Mouse (Mus musculus): ENCODE results near the gene Ptger3. TPM values are rescaled to one million over a fixed set of nuclear protein-coding genes. Genes with fewer than 3 reads are reported as not detected.
A peak's percentile ranks its signal among the peaks of the same experiment; 100 is the strongest.

Ptger3 gene
- polyA plus RNA-seq, 1 experiment from 2014 or later: 3.5 TPM

DNA sequence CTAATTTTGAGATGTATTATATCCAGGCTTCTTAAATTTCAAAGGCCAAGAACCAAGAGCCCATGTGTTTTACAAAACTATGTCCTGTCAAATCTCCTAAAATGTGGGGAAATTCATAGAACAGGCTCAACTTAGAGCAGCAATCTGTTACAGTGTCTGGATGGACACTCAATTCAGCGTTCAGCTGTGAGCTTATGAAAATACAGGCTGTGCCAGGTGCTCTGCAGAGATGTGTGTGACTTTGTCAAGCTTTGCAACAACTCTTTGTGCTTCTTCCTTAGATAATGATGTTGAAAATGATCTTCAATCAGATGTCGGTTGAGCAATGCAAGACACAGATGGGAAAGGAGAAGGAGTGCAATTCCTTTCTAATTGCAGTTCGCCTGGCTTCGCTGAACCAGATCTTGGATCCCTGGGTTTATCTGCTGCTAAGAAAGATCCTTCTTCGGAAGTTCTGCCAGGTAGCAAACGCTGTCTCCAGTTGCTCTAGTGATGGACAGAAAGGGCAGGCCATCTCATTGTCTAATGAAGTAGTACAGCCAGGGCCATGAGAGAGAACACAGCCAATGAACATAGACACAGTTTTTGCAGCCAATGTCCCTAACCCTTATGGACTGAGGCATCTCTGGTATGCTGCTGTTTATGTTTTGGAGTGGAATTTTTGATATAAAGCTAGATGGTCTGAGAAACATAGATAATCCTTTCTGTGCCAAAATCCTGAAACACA lies 38.2 kb downstream of the Ptger3 start:
- no peaks in the 10 kb centered on the region for H3K4me1 ChIP-seq
- no peaks in the 10 kb centered on the region for H3K36me3 ChIP-seq
- no peak overlapping the region for H3K9ac ChIP-seq
- no peaks in the 10 kb centered on the region for H3K9me3 ChIP-seq
- 84% methylated on average over 6 of the region's 6 CpGs for WGBS
- no peak overlapping the region for H3K27ac ChIP-seq
- ATAC-seq (ENCODE audit: low FRiP score, low read depth): no peak
- H3K27me3 ChIP-seq: no peaks in the 10 kb centered on the region
- H3K4me3 ChIP-seq: no peak overlapping the region
- no peak overlapping the region for H3K4me2 ChIP-seq (replicated peaks)

DNA sequence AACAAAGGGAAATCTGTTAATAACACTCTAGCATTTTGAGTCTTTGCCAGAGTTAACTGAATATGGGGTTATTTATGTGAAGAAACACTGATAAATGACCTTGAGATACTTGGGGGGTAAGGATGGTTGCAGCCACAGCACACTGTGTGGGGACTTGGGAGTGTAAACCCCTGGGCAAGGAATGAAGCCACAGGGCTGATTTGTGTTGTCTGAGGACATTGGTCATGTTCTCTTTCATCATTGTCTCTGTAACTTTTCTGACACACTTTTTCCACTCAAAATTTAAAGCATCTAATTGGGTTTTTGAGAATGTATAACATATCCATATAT lies 38.7 kb downstream of the Ptger3 start:
- Histone ChIP-seq H3K4me3 (no peak overlapping the region), H3K27ac (no peak overlapping the region), H3K36me3 (no peaks in the 10 kb centered on the region), H3K9ac (no peak overlapping the region), H3K4me2 (replicated peaks) (no peak overlapping the region), H3K9me3 (no peaks in the 10 kb centered on the region), H3K27me3 (no peaks in the 10 kb centered on the region), H3K4me1 (no peaks in the 10 kb centered on the region)
- ATAC-seq (ENCODE audit: low FRiP score, low read depth): no peak

DNA sequence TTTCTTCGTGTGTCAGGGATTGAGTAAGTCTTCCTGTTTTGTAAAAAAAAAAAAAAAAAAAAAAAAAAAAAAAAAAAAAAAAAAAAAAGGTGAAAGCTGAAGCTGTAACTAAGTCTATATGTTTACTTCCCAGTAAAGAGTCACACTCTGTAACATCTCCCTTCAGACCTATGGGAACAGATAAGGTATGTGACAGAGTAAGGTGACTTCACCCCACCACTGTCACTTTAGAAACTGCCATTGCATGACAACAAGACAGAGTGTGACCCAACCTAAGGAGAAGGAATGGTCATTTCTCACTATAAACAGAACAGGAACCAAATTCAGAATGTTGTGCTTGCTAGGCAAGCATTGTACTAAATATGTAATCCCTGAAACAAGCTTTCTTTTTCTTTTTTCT lies 46.9 kb downstream of the Ptger3 start:
- peaks cover 3% of the 10 kb centered on the region; the same call in 1 of the 2 replicates for H3K27me3 ChIP-seq
- H3K4me2 ChIP-seq (replicated peaks): no peak overlapping the region
- ATAC-seq (ENCODE audit: low FRiP score, low read depth): no peak
- H3K9ac ChIP-seq: no peak overlapping the region
- H3K36me3 ChIP-seq: no peaks in the 10 kb centered on the region
- no peaks in the 10 kb centered on the region for H3K4me1 ChIP-seq
- no peak overlapping the region for H3K27ac ChIP-seq
- H3K4me3 ChIP-seq: no peak overlapping the region
- WGBS: 33% methylated on average over 1 of the region's 1 CpGs
- no peaks in the 10 kb centered on the region for H3K9me3 ChIP-seq

DNA sequence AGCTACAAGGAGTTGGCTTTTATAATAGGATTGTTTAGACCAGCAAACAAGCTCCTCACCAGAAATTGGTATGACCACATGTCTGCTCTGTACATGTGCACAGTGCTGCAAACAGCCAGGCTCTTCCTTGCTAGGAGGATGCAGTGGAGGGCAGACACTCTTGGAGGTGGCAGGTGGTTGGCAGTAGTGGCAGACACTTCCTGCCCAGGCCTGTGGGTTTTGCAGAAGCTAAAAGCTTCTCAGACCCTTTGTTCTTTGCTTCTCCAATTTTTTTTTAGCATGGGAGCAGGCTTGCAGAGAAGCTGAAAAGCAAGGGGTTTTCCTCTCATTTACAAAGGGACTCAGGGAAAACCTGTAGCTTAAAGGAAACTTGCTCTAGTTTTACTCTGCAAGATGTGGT lies 50.3 kb downstream of the Ptger3 start:
- ATAC-seq (ENCODE audit: low FRiP score, low read depth): no peak
- H3K36me3 ChIP-seq: no peaks in the 10 kb centered on the region

DNA sequence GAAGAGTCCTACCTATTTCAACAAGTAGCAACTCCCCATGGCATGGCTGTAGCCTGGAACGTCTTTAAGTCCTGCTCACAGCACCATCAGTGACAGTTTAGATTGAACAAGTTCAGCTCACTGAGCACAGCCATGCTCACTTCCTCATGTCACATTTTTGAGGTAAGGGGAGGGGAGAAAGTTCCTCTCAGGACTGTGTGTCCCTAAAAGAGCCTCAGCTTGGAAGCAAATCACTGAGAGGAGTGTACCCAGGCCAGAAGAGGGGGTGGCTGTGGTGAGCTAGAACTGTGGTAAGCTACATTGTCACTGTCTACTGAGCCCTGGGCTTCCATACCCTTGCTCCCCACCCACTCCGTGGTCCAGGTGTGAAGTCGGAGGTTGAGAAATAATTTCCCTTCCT lies 60.7 kb downstream of the Ptger3 start:
- Histone ChIP-seq H3K27me3 (no peaks in the 10 kb centered on the region), H3K4me3 (no peak overlapping the region), H3K27ac (no peak overlapping the region), H3K36me3 (no peaks in the 10 kb centered on the region), H3K9ac (no peak overlapping the region), H3K4me1 (no peaks in the 10 kb centered on the region), H3K4me2 (replicated peaks) (no peak overlapping the region), H3K9me3 (no peaks in the 10 kb centered on the region)
- 75% methylated on average over 3 of the region's 3 CpGs for WGBS
- ATAC-seq (ENCODE audit: low FRiP score, low read depth): no peak

More for the DNA sequence above, 50.3 kb downstream of the Ptger3 start:
- no peak overlapping the region for H3K4me3 ChIP-seq
- H3K4me2 ChIP-seq (replicated peaks): no peak overlapping the region
- no peak overlapping the region for H3K27ac ChIP-seq
- no peaks in the 10 kb centered on the region for H3K9me3 ChIP-seq
- peaks cover 3% of the 10 kb centered on the region; the same call in 1 of the 2 replicates for H3K27me3 ChIP-seq
- H3K4me1 ChIP-seq: no peaks in the 10 kb centered on the region
- H3K9ac ChIP-seq: no peak overlapping the region

DNA sequence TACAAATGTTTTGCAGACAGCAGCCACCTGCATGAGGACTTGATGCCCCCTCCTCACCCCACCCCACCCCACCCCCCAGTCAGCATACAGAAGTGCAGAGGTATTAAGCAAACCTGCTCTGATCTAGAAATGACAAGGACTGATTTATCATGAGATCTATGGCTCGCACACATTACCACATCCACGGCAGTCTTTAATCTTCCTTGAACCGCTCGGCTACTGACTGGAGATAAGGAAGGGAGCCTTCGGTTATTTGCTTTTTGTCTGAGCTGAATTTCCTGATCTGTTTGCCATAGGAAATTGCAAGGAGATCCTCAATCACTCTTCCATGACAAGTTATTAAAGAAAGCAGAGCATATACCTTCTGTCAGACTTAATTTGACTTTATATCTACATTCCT lies 64.0 kb downstream of the Ptger3 start:
- Histone ChIP-seq H3K36me3 (no peaks in the 10 kb centered on the region), H3K9me3 (no peaks in the 10 kb centered on the region), H3K4me1 (no peaks in the 10 kb centered on the region), H3K4me2 (replicated peaks) (no peak overlapping the region), H3K27me3 (no peaks in the 10 kb centered on the region), H3K27ac (no peak overlapping the region), H3K4me3 (no peak overlapping the region), H3K9ac (no peak overlapping the region)
- ATAC-seq (ENCODE audit: low FRiP score, low read depth): no peak
- 78% methylated on average over 5 of the region's 5 CpGs for WGBS

DNA sequence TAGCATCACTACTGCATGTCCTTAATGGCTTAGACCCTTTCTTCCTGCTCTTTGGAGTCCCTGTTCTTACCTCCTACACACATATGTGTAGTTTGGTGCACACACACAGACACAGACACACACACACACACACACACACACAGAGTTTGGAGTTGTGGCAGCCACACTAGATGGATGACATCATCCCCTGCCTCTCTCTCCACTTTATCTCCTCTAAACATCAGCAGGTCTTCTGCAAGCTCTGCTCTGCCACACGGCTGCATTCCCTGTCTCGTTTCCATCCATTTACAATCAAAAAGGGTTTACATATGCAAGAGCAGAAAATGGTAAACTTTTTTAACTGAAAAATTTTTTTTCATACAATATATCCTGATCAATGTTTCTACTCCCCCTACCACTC lies 64.7 kb downstream of the Ptger3 start:
- Histone ChIP-seq H3K36me3 (no peaks in the 10 kb centered on the region), H3K27me3 (no peaks in the 10 kb centered on the region), H3K9ac (no peak overlapping the region), H3K4me2 (replicated peaks) (no peak overlapping the region), H3K4me3 (no peak overlapping the region), H3K9me3 (no peaks in the 10 kb centered on the region), H3K27ac (no peak overlapping the region), H3K4me1 (no peaks in the 10 kb centered on the region)
- ATAC-seq (ENCODE audit: low FRiP score, low read depth): no peak
- 65% methylated on average over 2 of the region's 2 CpGs for WGBS

DNA sequence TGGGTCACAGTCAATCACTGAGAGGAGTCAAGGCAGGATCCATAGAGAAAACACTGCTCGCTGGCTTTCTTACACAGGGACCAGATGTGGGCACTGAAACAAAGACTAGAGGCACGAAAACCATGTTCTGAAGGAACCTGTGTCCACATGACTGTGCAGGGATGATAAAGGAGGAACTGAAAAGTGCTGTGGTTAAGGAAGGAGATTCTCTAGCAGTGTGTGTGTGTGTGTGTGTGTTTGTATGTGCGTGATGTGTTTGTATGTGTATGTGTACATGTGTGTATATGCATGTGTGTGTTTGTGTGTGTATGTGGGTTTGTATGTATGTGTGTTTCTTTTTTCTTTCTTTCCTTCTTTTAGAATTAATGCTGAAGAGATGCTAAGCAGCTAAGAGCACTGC lies 67.7 kb downstream of the Ptger3 start:
- WGBS: 88% methylated on average over 3 of the region's 3 CpGs

DNA sequence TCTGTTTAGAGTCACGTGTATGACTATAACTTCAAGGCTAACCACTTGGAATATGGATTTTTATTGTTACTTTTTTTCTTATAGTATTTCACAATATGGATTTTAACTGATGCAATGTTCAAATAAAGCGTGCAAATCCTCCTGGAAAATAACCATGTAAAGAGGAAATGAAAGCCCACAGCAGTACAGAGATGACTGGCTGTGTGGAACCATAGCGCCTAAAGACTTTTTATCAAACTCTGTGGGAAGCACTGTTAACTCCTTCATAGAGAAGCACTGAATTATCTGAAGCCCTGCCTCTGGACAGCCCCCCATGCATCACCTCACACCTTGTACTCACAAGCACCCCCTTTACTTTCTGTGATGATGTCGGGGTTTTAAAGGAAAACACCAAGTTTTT lies 69.0 kb downstream of the Ptger3 start:
- no peaks in the 10 kb centered on the region for H3K27me3 ChIP-seq
- no peak overlapping the region for H3K4me3 ChIP-seq
- 77% methylated on average over 4 of the region's 4 CpGs for WGBS
- H3K4me1 ChIP-seq: no peaks in the 10 kb centered on the region
- no peak for ATAC-seq (ENCODE audit: low FRiP score, low read depth)
- H3K4me2 ChIP-seq (replicated peaks): no peak overlapping the region
- H3K27ac ChIP-seq: no peak overlapping the region
- H3K9me3 ChIP-seq: no peaks in the 10 kb centered on the region
- no peaks in the 10 kb centered on the region for H3K36me3 ChIP-seq
- no peak overlapping the region for H3K9ac ChIP-seq

More for the DNA sequence above, 67.7 kb downstream of the Ptger3 start:
- no peak overlapping the region for H3K4me3 ChIP-seq
- no peak overlapping the region for H3K9ac ChIP-seq
- no peaks in the 10 kb centered on the region for H3K27me3 ChIP-seq
- no peak overlapping the region for H3K4me2 ChIP-seq (replicated peaks)
- no peak overlapping the region for H3K27ac ChIP-seq
- ATAC-seq (ENCODE audit: low FRiP score, low read depth): no peak
- no peaks in the 10 kb centered on the region for H3K4me1 ChIP-seq
- no peaks in the 10 kb centered on the region for H3K9me3 ChIP-seq
- H3K36me3 ChIP-seq: no peaks in the 10 kb centered on the region

DNA sequence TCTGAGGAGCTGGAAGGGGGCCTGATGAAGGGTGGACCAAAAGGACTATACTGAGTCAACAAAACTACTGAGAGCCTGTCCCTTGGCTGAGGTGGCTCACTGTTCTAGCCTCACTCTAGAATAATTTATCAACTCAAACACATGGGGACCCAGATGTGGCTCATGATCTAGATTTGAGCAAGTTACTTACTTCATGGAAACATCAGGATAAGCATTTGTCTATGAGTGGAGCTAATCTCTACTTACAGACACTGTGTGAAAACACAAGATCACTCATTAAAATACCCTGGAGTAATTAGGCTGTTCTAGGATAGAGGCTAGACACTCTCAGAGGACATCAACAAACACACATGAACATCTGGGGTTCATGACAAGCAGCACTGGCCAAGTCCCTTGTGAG lies 70.2 kb downstream of the Ptger3 start:
- Histone ChIP-seq H3K27me3 (no peaks in the 10 kb centered on the region), H3K9me3 (no peaks in the 10 kb centered on the region), H3K27ac (no peak overlapping the region), H3K9ac (no peak overlapping the region), H3K4me1 (no peaks in the 10 kb centered on the region), H3K36me3 (no peaks in the 10 kb centered on the region), H3K4me2 (replicated peaks) (no peak overlapping the region), H3K4me3 (no peak overlapping the region)
- ATAC-seq (ENCODE audit: low FRiP score, low read depth): no peak

DNA sequence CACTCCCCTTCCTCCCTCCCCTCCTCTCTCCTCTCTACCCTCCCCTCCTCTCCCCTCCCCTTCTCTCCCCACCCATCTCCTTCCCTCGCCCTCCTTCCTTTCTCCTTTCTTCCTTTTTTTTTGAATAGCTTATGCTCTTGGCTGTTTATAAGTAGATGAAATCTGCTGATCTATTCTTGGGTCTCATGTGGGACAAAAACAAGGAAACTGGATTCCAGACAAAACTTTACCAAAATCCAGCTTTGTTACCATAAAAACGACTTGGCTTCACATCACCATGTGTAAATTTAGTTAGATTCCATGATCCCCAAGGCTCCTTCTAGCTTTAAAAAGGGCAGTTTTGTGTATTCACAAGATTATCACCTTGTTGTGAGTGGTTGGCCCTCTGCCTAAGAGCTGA lies 70.6 kb downstream of the Ptger3 start:
- no peak overlapping the region for H3K4me2 ChIP-seq (replicated peaks)
- no peak overlapping the region for H3K4me3 ChIP-seq
- H3K4me1 ChIP-seq: no peaks in the 10 kb centered on the region
- no peak for ATAC-seq (ENCODE audit: low FRiP score, low read depth)
- H3K9ac ChIP-seq: no peak overlapping the region
- 58% methylated on average over 2 of the region's 2 CpGs for WGBS
- no peak overlapping the region for H3K27ac ChIP-seq
- no peaks in the 10 kb centered on the region for H3K36me3 ChIP-seq
- no peaks in the 10 kb centered on the region for H3K9me3 ChIP-seq
- no peaks in the 10 kb centered on the region for H3K27me3 ChIP-seq

DNA sequence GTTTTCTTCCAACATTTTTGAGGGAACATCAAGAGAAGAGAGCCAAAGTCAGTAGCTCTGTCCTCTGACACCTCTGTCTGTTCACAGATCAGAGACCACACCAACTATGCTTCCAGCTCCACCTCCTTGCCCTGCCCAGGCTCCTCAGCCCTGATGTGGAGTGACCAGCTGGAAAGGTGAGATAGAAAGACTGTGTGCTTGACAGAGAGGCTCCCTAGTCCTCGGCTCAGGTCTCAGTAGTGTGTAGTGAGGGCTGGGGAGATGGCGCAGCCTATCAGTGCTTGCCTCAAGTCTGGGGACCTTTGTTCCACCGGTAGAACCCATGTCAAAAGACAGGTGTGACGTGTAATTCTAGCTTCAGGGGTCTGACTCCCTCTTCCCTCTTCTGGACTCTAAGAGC lies 74.9 kb downstream of the Ptger3 start:
- no peak overlapping the region for H3K4me3 ChIP-seq
- H3K27me3 ChIP-seq: no peaks in the 10 kb centered on the region
- no peak overlapping the region for H3K27ac ChIP-seq
- H3K4me2 ChIP-seq (replicated peaks): no peak overlapping the region
- no peaks in the 10 kb centered on the region for H3K4me1 ChIP-seq
- H3K9ac ChIP-seq: no peak overlapping the region
- ATAC-seq (ENCODE audit: low FRiP score, low read depth): no peak
- H3K9me3 ChIP-seq: no peaks in the 10 kb centered on the region
- WGBS: 88% methylated on average over 4 of the region's 4 CpGs
- H3K36me3 ChIP-seq: no peaks in the 10 kb centered on the region

DNA sequence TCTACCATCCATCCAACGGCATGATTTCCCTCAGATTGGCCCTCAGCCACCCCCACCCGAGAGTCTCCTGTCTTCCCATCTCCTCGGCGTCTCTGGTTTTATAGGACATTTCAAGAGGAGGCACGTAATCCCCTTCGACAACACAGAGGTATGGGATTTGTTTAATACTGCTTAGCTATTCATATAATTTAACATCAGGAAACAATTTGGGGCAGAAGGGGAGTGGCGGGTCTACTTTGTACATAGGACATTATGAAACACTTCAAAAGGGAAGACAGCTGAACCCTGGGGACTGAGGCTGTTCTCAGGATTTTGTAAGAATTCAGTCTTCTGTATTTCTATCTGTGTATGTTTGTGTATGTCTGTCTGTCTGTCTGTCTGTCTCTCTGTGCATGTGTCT lies 94.9 kb downstream of the Ptger3 start:
- Histone ChIP-seq H3K4me3 (no peak overlapping the region), H3K9me3 (no peaks in the 10 kb centered on the region), H3K4me2 (replicated peaks) (no peak overlapping the region), H3K27ac (no peak overlapping the region), H3K27me3 (no peaks in the 10 kb centered on the region), H3K4me1 (0 out of 2 replicates have a peak, but pooled peaks cover 3% of the 10 kb centered on the region), H3K9ac (no peak overlapping the region), H3K36me3 (no peaks in the 10 kb centered on the region)
- ATAC-seq (ENCODE audit: low FRiP score, low read depth): peak; percentile 69
- WGBS: 38% methylated on average over 7 of the region's 7 CpGs
